Mouse (Mus musculus) ES-Bruce4 (cell line): Measurements from ENCODE around the gene Cog5. TPM values are rescaled to one million over a fixed set of nuclear protein-coding genes. Genes with fewer than 3 reads are reported as not detected.

ENCODE experiments used
- H3K27ac ChIP-seq: 2 replicates; pipeline ENCODE4 v1.5.1; 2012; ENCODE audit warnings: low read length, inconsistent platforms; ENCODE audit not compliant: insufficient read depth
- H3K27me3 ChIP-seq: 2 replicates; pipeline ENCODE4 v1.6.1; 2012; ENCODE audit warnings: mild to moderate bottlenecking, low read length, inconsistent platforms; ENCODE audit not compliant: control insufficient read depth, poor library complexity, insufficient read depth, severe bottlenecking
- H3K36me3 ChIP-seq: 2 replicates; pipeline ENCODE4 v1.6.1; 2012; ENCODE audit warnings: inconsistent platforms, mild to moderate bottlenecking, low read length, moderate library complexity; ENCODE audit not compliant: control insufficient read depth, poor library complexity, insufficient read depth, severe bottlenecking
- H3K4me1 ChIP-seq: one replicate; pipeline ENCODE4 v1.8.1; 2011; ENCODE audit warnings: low read length; ENCODE audit not compliant: control insufficient read depth, insufficient read depth
- H3K4me3 ChIP-seq: 2 replicates; pipeline ENCODE4 v1.5.1; 2011; ENCODE audit warnings: low read depth, mild to moderate bottlenecking, low read length
- H3K9ac ChIP-seq: 2 replicates; pipeline ENCODE4 v1.6.1; 2012; ENCODE audit warnings: low read depth, mild to moderate bottlenecking, inconsistent platforms; ENCODE audit not compliant: poor library complexity, severe bottlenecking
- H3K9me3 ChIP-seq: replicated peaks from 2 replicates; pipeline ENCODE4 v1.6.1; 2012; ENCODE audit warnings: mild to moderate bottlenecking, low read length, inconsistent platforms; ENCODE audit not compliant: control insufficient read depth, poor library complexity, insufficient read depth, severe bottlenecking
- CTCF ChIP-seq: IDR thresholded peaks from one replicate; pipeline ENCODE4 v1.8.1; 2011; ENCODE audit warnings: low read depth, low read length
- EP300 ChIP-seq: IDR thresholded peaks from 2 replicates; pipeline ENCODE4 v1.6.1; 2011; ENCODE audit warnings: low read depth, low read length; ENCODE audit not compliant: insufficient read depth
- POLR2A ChIP-seq: IDR thresholded peaks from one replicate; pipeline ENCODE4 v1.8.1; 2011; ENCODE audit warnings: low read length; ENCODE audit not compliant: insufficient read depth
- polyA plus RNA-seq: library from polyadenylated mRNA; stranded (reverse); fragments of >200 nt; gene quantifications from 2 replicates; pipeline ENCODE4 v1.2.4, GENCODE M21; 2011; ENCODE audit warnings: low read depth; ENCODE audit not compliant: missing spikeins, insufficient read depth, insufficient read length

Gene Cog5
- polyA plus RNA-seq, 1 experiment: 50.6 TPM

DNA sequence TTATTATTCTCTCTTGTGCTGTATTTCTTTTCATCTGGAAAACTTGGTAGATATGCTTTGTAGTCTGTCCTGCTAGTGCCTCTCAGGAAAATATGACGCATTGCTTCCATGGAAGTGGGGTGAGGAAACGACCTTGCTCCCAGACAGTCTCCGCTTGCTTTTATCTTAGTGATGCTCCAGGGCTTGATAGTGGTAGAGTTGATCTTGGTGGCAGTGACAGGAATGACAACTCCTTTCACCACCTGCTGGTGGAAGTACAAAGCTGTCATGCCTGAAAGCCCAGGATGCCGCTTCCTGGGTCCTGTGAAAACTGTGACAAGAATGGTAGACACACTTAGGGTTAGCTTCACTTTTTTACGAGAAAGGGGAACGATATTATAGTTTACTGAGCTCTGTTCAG lies 49.2 kb downstream of the Cog5 start:
- Histone ChIP-seq H3K9ac (no peak overlapping the region), H3K4me3 (no peak overlapping the region), H3K4me1 (no peaks in the 10 kb centered on the region), H3K27me3 (no peaks in the 10 kb centered on the region), H3K36me3 (no peaks in the 10 kb centered on the region), H3K27ac (no peak overlapping the region), H3K9me3 (no peaks in the 10 kb centered on the region)
- no peak for TF ChIP-seq POLR2A
- TF ChIP-seq EP300: no peak
- TF ChIP-seq CTCF: no peak

DNA sequence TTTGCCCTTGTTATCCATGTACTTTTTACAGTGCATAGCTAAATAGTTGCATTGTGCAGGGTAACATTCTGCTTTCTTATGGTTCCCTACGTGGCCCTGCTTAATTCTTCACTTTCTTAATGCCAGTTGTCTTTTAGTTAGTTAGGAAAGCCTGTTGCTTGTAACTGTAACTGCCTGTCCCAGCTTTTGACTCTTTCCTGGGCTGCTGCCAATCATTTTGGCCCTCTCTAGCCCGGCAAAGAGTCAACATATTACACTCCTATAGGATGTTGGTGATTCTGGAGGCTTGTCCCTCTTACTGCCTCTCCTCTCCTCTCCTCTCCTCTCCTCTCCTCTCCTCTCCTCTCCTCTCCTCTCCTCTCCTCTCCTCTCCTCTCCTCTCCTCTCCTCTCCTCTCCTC lies 51.5 kb downstream of the Cog5 start:
- Histone ChIP-seq H3K9me3 (no peaks in the 10 kb centered on the region), H3K4me3 (no peak overlapping the region), H3K27ac (no peak overlapping the region), H3K4me1 (no peaks in the 10 kb centered on the region), H3K27me3 (no peaks in the 10 kb centered on the region), H3K36me3 (no peaks in the 10 kb centered on the region), H3K9ac (no peak overlapping the region)
- no peak for TF ChIP-seq POLR2A
- no peak for TF ChIP-seq EP300
- no peak for TF ChIP-seq CTCF

- no peak for TF ChIP-seq POLR2A
- TF ChIP-seq CTCF: no peak
- no peak for TF ChIP-seq EP300
- Histone ChIP-seq H3K27me3 (no peaks in the 10 kb centered on the region), H3K27ac (no peak overlapping the region)
Observed at GRCm38 (mm10) chr12:31707531-31707930, 52.9 kb downstream of the Cog5 start.

DNA sequence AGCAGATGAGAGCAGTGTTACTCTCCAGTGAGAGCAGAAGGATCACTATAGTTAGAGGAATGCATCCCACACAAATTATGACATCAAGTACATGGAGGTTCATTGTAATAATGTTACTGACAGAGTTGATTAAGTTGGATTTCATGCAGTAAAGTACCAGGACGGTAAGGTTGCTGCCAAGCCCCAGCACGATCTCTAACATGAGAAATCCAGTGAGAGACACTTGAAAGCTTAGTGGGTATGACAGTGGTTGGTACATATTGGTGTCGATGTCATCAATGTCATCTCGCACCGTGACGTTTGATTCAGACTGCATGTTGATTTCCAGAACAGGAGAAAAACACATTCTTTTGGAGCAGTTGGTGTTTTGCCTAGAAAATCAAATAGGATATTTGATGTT lies 55.0 kb downstream of the Cog5 start:
- no peaks in the 10 kb centered on the region for H3K4me1 ChIP-seq
- H3K27ac ChIP-seq: no peak overlapping the region
- H3K4me3 ChIP-seq: no peak overlapping the region
- no peaks in the 10 kb centered on the region for H3K36me3 ChIP-seq
- H3K9ac ChIP-seq: no peak overlapping the region
- no peaks in the 10 kb centered on the region for H3K9me3 ChIP-seq
- TF ChIP-seq EP300 (no peak), CTCF (no peak), POLR2A (no peak)
- H3K27me3 ChIP-seq: no peaks in the 10 kb centered on the region

More at GRCm38 (mm10) chr12:31707531-31707930, 52.9 kb downstream of the Cog5 start:
- no peaks in the 10 kb centered on the region for H3K36me3 ChIP-seq
- H3K9me3 ChIP-seq: no peaks in the 10 kb centered on the region
- no peaks in the 10 kb centered on the region for H3K4me1 ChIP-seq
- H3K9ac ChIP-seq: no peak overlapping the region
- H3K4me3 ChIP-seq: no peak overlapping the region

- no peaks in the 10 kb centered on the region for H3K4me1 ChIP-seq
- no peaks in the 10 kb centered on the region for H3K36me3 ChIP-seq
- H3K9ac ChIP-seq: no peak overlapping the region
- no peak overlapping the region for H3K27ac ChIP-seq
- no peaks in the 10 kb centered on the region for H3K27me3 ChIP-seq
- no peaks in the 10 kb centered on the region for H3K9me3 ChIP-seq
- H3K4me3 ChIP-seq: no peak overlapping the region
- TF ChIP-seq CTCF: no peak
- no peak for TF ChIP-seq EP300
- TF ChIP-seq POLR2A: no peak
Observed at GRCm38 (mm10) chr12:31712233-31712632, 57.6 kb downstream of the Cog5 start.

GRCm38 (mm10) chr12:31712727-31713126 lies 58.1 kb downstream of the Cog5 start:
- Histone ChIP-seq H3K9ac (no peak overlapping the region), H3K9me3 (no peaks in the 10 kb centered on the region), H3K36me3 (no peaks in the 10 kb centered on the region), H3K27ac (no peak overlapping the region), H3K4me3 (no peak overlapping the region), H3K4me1 (no peaks in the 10 kb centered on the region), H3K27me3 (no peaks in the 10 kb centered on the region)
- no peak for TF ChIP-seq CTCF
- TF ChIP-seq POLR2A: no peak
- no peak for TF ChIP-seq EP300
